Mouse (Mus musculus) thymus, adult 2 months (tissue): ENCODE measurements around the gene Strip2. TPM values are rescaled to one million over a fixed set of nuclear protein-coding genes. Genes with fewer than 3 reads are reported as not detected.
A peak's percentile ranks its signal among the peaks of the same experiment; 100 is the strongest.

Source experiments
- DNase-seq: peaks from one replicate; pipeline ENCODE4 v3.0.0; 2021
- H3K27ac ChIP-seq: fragments of 200-500 bp; 2 replicates; pipeline ENCODE4 v1.5.1; 2012; ENCODE audit warnings: low read length, control low read depth; ENCODE audit not compliant: control insufficient read depth, insufficient read depth
- H3K27me3 ChIP-seq: fragments of 200-500 bp; 2 replicates; pipeline ENCODE4 v1.6.1; 2012; ENCODE audit warnings: mild to moderate bottlenecking, low read length, moderate library complexity, mixed read lengths; ENCODE audit not compliant: control insufficient read depth, insufficient read depth
- H3K36me3 ChIP-seq: fragments of 200-500 bp; 2 replicates; pipeline ENCODE4 v1.6.1; 2012; ENCODE audit warnings: mild to moderate bottlenecking, low read length, moderate library complexity; ENCODE audit not compliant: control insufficient read depth, insufficient read depth
- H3K4me1 ChIP-seq: fragments of 200-500 bp; replicated peaks from 2 replicates; pipeline ENCODE4 v1.6.1; 2012; ENCODE audit warnings: low read length; ENCODE audit not compliant: control insufficient read depth, insufficient read depth
- H3K4me3 ChIP-seq: fragments of 200-500 bp; 2 replicates; pipeline ENCODE4 v1.5.1; 2012; ENCODE audit warnings: mild to moderate bottlenecking, low read length, control low read depth, moderate library complexity; ENCODE audit not compliant: control insufficient read depth, insufficient read depth
- CTCF ChIP-seq: fragments of 200-500 bp; IDR thresholded peaks from 2 replicates; pipeline ENCODE4 v1.5.1; 2012; ENCODE audit warnings: mild to moderate bottlenecking, control low read depth, low read length, moderate library complexity, borderline replicate concordance; ENCODE audit not compliant: control insufficient read depth, poor library complexity, insufficient read depth; ENCODE audit errors: extremely low read depth
- POLR2A ChIP-seq: fragments of 200-500 bp; IDR thresholded peaks from 2 replicates; pipeline ENCODE4 v1.6.1; 2012; ENCODE audit warnings: mild to moderate bottlenecking, low read length, control low read depth, moderate library complexity; ENCODE audit not compliant: control insufficient read depth, poor library complexity, insufficient read depth; ENCODE audit errors: extremely low read depth
- WGBS: fragments of 180-500 bp; shearing (Covaris S2); methylation state at CpG from one replicate; pipeline ENCODE4 v1.1.7; 2018; 5-methylcytosine and 5-hydroxymethylcytosine counted together
- polyA plus RNA-seq: library from polyadenylated mRNA; depleted of rRNA; stranded (reverse); fragments of >200 nt; gene quantifications from 2 replicates; pipeline ENCODE4 v1.2.3, GENCODE M21; 2012

Strip2 gene
- polyA plus RNA-seq, 1 experiment, result 6.6 TPM

DNA sequence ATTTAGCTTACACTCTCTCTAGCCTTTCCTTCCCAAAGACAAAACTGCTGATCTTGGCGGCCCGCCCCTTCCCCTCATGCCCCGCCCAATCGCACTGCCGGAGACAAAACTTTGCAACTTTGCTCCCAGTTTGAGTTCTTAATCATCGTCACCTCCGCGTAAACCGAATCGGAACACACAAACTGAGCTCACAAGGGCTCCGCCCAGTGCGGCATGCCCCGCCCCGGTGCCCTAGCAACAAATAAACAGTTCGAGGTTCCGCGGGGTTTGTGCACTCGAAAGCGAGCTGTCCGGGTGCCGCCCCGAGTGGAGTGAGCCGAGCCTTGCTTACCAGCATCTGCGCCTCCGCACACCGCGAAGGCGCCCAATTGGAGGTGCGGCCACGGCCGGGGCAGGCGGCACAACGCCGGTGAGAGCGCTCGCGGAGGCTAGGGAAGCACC is 68.3 kb downstream of the Strip2 start:
- H3K4me1 ChIP-seq, result peaks cover 6% of the 10 kb centered on the region
- peak; percentile 30; the same call in 1 of the 2 replicates for TF ChIP-seq CTCF
- peak; percentile 30; the same call in 1 of the 2 replicates for TF ChIP-seq POLR2A
- DNase-seq, result peak; percentile 85
- no peaks in the 10 kb centered on the region for H3K36me3 ChIP-seq
- H3K27me3 ChIP-seq, result no peaks in the 10 kb centered on the region
- H3K27ac ChIP-seq, result no peak overlapping the region; the same call in 1 of the 2 replicates
- WGBS, result under 1% methylated on average over 37 of the region's 37 CpGs
- H3K4me3 ChIP-seq, result peak overlapping the region; percentile 59

DNA sequence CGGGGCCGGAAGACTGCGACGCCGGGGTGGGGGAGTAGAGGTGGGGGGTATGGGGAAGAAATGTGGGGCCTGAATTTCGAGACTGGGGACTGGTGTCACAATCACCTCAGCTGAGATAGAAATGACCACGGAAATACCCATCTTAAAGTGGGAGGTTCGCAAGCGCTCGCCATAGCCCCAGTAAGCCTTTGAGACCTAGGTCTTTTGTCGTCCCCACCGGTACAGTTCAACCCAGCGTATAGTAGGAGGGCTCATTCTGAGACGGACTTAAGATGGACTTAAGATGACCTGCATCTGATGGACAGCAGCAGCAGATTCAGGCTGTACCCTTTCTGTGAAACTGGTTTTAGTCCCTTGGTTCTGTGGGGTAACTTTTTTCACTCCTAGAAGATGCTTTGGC is 68.7 kb downstream of the Strip2 start:
- Histone ChIP-seq H3K36me3 (no peaks in the 10 kb centered on the region), H3K27ac (peak overlapping the region; percentile 7; the same call in 1 of the 2 replicates), H3K4me3 (peak overlapping the region; percentile 59), H3K27me3 (no peaks in the 10 kb centered on the region), H3K4me1 (peaks cover 6% of the 10 kb centered on the region)
- WGBS, result 1% methylated on average over 14 of the region's 14 CpGs
- TF ChIP-seq POLR2A (no peak), CTCF (no peak; the same call in 1 of the 2 replicates)
- DNase-seq, result no peak

DNA sequence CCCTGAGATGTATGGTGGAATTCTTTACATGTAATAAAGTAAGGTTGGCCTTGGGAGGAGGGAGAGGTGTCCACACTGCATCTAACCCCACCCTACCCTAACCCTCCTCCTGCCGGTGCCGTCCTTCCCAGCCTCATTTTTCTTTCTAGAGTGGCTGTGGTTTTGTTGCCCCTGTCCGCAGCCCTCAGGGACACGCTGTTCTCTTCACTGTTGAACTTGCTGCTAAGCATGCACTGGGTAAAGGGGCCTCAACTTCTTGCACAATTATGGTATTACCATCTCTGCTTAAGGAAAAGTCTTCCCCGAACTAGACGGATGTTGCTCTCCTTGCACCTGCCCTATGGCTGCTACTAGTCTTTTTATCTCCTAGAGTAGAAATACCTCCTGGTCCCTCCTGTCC is 69.2 kb downstream of the Strip2 start:
- H3K4me3 ChIP-seq, result no peak overlapping the region
- no peaks in the 10 kb centered on the region for H3K36me3 ChIP-seq
- H3K27ac ChIP-seq, result no peak overlapping the region
- no peak for DNase-seq
- 8% methylated on average over 6 of the region's 6 CpGs for WGBS
- TF ChIP-seq POLR2A, result no peak
- no peak for TF ChIP-seq CTCF
- no peaks in the 10 kb centered on the region for H3K27me3 ChIP-seq
- peaks cover 6% of the 10 kb centered on the region for H3K4me1 ChIP-seq

GRCm38 (mm10) chr6:29987246-29987645 is 70.4 kb downstream of the Strip2 start:
- no peak for DNase-seq
- WGBS, result 46% methylated on average over 3 of the region's 3 CpGs
- Histone ChIP-seq H3K4me1 (peaks cover 6% of the 10 kb centered on the region), H3K36me3 (no peaks in the 10 kb centered on the region), H3K4me3 (no peak overlapping the region), H3K27me3 (no peaks in the 10 kb centered on the region), H3K27ac (no peak overlapping the region)
- TF ChIP-seq POLR2A, result no peak
- TF ChIP-seq CTCF, result no peak

DNA sequence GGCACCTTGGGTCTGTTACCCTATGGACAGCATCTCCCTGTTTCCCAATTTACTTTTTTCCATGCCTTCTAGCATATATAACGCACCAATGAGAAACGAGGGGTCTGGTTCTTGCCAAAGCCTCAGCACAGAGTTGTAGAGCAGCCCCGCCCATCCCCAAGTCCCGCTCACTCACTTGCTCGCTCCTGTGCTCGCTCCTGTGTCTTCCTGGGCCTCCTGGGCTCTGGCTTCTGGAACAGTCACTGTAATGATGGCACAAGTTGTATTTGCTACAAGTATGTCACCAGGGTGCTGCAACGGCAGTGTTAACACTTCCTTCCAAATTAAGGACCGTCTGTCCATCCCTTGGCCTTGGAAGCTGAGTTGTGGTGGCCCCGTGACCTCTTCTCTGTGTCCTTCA is 81.3 kb downstream of the Strip2 start:
- no peak overlapping the region for H3K4me3 ChIP-seq
- H3K27ac ChIP-seq, result no peak overlapping the region
- no peak for DNase-seq
- WGBS, result 96% methylated on average over 9 of the region's 9 CpGs
- no peak for TF ChIP-seq POLR2A
- no peak for TF ChIP-seq CTCF
- H3K27me3 ChIP-seq, result no peaks in the 10 kb centered on the region
- H3K4me1 ChIP-seq, result no peaks in the 10 kb centered on the region
- H3K36me3 ChIP-seq, result no peaks in the 10 kb centered on the region

- no peaks in the 10 kb centered on the region for H3K36me3 ChIP-seq
- H3K27ac ChIP-seq, result no peak overlapping the region
- DNase-seq, result no peak
- no peaks in the 10 kb centered on the region for H3K27me3 ChIP-seq
- no peak overlapping the region for H3K4me3 ChIP-seq
- H3K4me1 ChIP-seq, result no peaks in the 10 kb centered on the region
- TF ChIP-seq POLR2A, result no peak
- TF ChIP-seq CTCF, result no peak
- 64% methylated on average over 4 of the region's 4 CpGs for WGBS
These were observed 82.0 kb downstream of the Strip2 start for GRCm38 (mm10) chr6:29998771-29999170.

DNA sequence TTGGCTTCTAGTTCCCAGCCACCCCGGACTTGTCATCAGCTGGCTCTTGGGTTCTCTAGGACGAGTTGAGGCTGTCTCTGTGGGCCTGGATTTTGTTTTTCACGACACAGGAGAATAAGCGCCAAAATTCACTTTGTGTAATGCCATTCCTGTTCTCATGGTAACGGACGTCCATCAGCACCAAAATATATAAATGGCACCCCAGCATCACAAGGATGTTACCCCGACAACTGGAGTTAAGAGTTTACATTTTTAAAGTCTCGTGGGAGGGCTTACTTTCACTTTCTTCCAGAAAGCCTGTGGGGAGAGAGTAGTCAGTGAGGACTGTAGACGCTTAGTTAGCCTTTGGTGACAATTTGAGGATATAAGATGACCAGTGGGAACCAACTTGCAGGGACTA is 85.8 kb downstream of the Strip2 start:
- Histone ChIP-seq H3K27ac (no peak overlapping the region), H3K4me1 (no peaks in the 10 kb centered on the region), H3K36me3 (no peaks in the 10 kb centered on the region), H3K4me3 (no peak overlapping the region), H3K27me3 (no peaks in the 10 kb centered on the region)
- no peak for DNase-seq
- no peak for TF ChIP-seq POLR2A
- 84% methylated on average over 9 of the region's 9 CpGs for WGBS
